Mouse (Mus musculus): ENCODE data around the gene Il27ra. TPM values are rescaled to one million over a fixed set of nuclear protein-coding genes. Genes with fewer than 3 reads are reported as not detected.
A peak's percentile ranks its signal among the peaks of the same experiment; 100 is the strongest.

Il27ra gene
- polyA plus RNA-seq, 1 experiment: 7.9 TPM

GRCm38 (mm10) chr8:84001281-84002000, 40.9 kb downstream of the Il27ra start, which contains the start of gene 1700067K01Rik:
TSS of gene 1700067K01Rik (plus strand) at chr8:84001502.
- no peaks in the 10 kb centered on the region for H3K9me3 ChIP-seq
- TF ChIP-seq GATA1 (IDR thresholded peaks at IDR 0.05; ENCODE audit: borderline replicate concordance, low read length) (no peak), FLI1 (IDR thresholded peaks at IDR 0.05; ENCODE audit: low read length) (no peak)
- H3K4me1 ChIP-seq: peaks cover 50% of the 10 kb centered on the region
- H3K27me3 ChIP-seq (replicated peaks): no peaks in the 10 kb centered on the region
- H3K4me3 ChIP-seq (replicated peaks): no peak within 1 kb of the TSS
- peaks cover 47% of the 10 kb centered on the region for H3K36me3 ChIP-seq (replicated peaks; ENCODE audit: low read length)

DNA sequence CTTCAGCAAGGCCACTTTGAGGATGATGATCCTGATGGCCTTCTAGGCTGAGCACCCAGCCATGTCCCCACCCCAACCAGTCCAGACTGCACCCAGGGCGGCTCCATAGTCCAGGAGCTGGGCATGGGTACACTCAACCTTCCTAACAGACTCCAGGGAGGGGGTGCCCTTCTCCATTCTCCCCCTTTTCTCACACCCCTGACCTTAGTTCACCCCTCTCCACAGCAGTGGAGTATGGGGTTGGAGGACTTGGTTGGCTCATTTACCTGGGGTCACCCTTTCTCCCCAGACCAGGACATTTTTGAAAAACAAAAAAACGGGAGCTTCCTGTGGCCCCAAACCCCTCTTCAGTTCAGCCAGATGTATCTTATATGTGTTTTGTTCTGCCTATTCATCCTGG, 42.6 kb downstream of the Il27ra start:
- H3K9me3 ChIP-seq: no peaks in the 10 kb centered on the region
- H3K4me1 ChIP-seq: peaks cover 55% of the 10 kb centered on the region
- H3K27me3 ChIP-seq (replicated peaks): no peaks in the 10 kb centered on the region
- TF ChIP-seq FLI1 (IDR thresholded peaks at IDR 0.05; ENCODE audit: low read length) (no peak), GATA1 (IDR thresholded peaks at IDR 0.05; ENCODE audit: borderline replicate concordance, low read length) (no peak)
- H3K4me3 ChIP-seq (replicated peaks): peak overlapping the region; percentile 91
- H3K36me3 ChIP-seq (replicated peaks; ENCODE audit: low read length): peaks cover 55% of the 10 kb centered on the region

GRCm38 (mm10) chr8:83999057-83999705, 43.2 kb downstream of the Il27ra start:
- Histone ChIP-seq H3K9me3 (no peaks in the 10 kb centered on the region), H3K27me3 (replicated peaks) (no peaks in the 10 kb centered on the region), H3K4me1 (peaks cover 58% of the 10 kb centered on the region), H3K36me3 (replicated peaks; ENCODE audit: low read length) (peaks cover 62% of the 10 kb centered on the region), H3K4me3 (replicated peaks) (peak overlapping the region; percentile 91)
- TF ChIP-seq GATA1 (IDR thresholded peaks at IDR 0.05; ENCODE audit: borderline replicate concordance, low read length) (no peak), FLI1 (IDR thresholded peaks at IDR 0.05; ENCODE audit: low read length) (no peak)

DNA sequence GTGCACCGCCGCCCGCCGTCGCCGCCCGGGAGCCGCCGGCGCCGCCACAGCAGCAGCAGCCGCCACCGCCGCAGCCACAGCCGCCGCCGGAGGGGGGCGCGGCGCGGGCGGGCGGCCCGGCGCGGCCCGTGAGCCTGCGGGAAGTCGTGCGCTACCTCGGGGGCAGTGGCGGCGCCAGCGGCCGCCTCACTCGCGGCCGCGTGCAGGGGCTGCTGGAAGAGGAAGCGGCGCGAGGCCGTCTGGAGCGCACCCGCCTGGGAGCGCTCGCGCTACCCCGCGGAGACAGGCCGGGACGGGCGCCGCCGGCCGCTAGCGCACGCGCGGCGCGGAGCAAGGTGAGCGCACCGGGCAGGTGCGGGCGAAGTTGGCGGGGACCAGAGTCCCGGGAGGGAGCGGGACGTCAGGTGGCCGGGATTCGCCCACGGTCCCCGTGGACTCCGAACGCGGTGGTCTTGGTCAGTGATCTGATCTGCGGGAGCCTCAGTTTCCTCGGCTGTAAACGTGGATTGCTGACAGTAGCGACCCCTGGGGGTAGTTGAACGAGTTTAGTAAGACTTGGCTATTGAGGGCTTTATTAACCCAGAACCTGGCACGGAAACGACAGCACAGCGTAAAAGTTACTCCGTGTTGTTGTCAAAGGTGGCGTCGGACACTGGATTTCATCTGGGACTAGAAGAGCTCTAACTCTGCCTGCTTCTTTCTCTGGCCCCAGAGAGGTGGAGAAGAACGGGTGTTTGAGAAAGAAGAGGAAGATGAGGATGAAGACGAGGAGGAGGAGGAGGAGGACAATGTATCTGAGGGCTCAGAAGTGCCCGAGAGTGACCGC, 43.9 kb downstream of the Il27ra start:
- Histone ChIP-seq H3K36me3 (replicated peaks; ENCODE audit: low read length) (peaks cover 67% of the 10 kb centered on the region), H3K4me3 (replicated peaks) (peak overlapping the region; percentile 91), H3K27me3 (replicated peaks) (no peaks in the 10 kb centered on the region), H3K9me3 (no peaks in the 10 kb centered on the region), H3K4me1 (peaks cover 51% of the 10 kb centered on the region)
- TF ChIP-seq FLI1 (IDR thresholded peaks at IDR 0.05; ENCODE audit: low read length) (no peak), GATA1 (IDR thresholded peaks at IDR 0.05; ENCODE audit: borderline replicate concordance, low read length) (no peak)

DNA sequence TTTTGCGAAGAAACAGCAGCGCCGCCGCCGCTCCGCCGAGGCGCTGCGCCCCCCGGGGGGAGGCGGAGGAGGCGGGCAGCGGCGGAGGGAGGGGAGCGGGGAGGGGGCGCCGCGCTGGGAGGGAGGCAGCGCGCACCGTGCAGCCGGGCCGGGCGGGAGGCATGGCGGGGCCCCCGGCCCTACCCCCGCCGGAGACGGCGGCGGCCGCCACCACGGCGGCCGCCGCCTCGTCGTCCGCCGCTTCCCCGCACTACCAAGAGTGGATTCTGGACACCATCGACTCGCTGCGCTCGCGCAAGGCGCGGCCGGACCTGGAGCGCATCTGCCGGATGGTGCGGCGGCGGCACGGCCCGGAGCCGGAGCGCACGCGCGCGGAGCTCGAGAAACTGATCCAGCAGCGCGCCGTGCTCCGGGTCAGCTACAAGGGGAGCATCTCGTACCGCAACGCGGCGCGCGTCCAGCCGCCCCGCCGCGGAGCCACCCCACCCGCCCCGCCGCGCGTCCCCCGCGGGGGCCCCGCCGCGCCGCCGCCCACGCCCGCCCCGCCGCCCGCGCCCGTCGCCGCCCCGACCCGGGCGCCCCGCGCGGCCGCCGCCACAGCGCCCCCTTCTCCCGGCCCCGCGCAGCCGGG, 44.8 kb downstream of the Il27ra start, which contains the start of gene Samd1:
Gene Samd1, plus strand, starts transcription at position 162 of the 631 bp plus-strand sequence.
- no peaks in the 10 kb centered on the region for H3K9me3 ChIP-seq
- H3K4me3 ChIP-seq (replicated peaks): peak within 1 kb of the TSS; percentile 91
- peaks cover 43% of the 10 kb centered on the region for H3K4me1 ChIP-seq
- no peaks in the 10 kb centered on the region for H3K27me3 ChIP-seq (replicated peaks)
- TF ChIP-seq GATA1 (IDR thresholded peaks at IDR 0.05; ENCODE audit: borderline replicate concordance, low read length): no peak
- TF ChIP-seq FLI1 (IDR thresholded peaks at IDR 0.05; ENCODE audit: low read length): no peak
- H3K36me3 ChIP-seq (replicated peaks; ENCODE audit: low read length): peaks cover 62% of the 10 kb centered on the region

DNA sequence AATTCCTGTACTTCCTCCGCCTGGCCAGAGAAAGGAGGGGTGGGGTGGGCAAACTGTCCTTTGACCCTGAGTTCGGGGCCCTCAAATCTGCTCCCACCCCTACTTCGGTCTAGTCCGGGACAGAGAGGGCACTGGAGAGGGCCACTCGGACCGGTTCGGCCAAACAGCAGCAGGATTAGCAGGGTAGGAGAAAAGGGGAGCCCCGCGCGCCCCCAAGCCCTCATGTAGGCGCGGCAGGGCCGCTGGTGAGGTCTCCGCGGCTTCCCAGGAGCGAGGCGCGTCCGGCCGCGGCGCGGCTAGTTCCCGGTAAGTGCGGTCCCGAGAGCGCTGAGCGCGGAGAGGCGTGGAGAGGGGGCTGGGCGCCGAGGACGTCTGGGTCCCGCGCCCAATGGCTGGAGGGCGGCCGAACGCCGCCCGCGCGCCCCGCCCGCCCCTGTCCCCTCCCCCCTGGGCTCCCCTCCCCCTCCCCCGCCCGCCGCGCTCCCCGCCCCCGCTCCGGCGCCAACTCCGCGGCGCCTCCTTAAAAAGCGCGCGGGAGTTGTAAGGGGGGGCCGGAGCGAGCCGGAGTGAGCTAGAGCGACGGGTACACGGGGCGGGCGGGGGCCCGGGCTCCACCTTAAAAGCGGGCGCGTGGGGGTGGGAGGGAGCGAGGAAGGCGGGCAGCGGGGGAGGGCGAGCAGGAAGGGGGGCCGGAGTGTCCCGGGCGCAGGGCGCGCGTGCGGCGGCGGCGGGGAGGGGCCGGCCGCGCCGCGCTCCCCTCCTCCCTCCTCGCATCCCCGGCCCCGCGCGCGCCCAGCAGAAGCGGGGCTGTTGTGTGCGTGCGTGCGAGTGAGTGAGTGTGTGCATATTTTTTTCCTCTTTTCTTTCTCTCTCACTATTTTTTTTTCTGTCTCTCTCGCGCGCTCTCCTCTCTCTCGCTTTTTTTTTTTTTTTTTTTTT, 45.6 kb downstream of the Il27ra start:
- TF ChIP-seq GATA1 (IDR thresholded peaks at IDR 0.05; ENCODE audit: borderline replicate concordance, low read length) (no peak), FLI1 (IDR thresholded peaks at IDR 0.05; ENCODE audit: low read length) (no peak)
- H3K4me1 ChIP-seq: peaks cover 46% of the 10 kb centered on the region
- no peaks in the 10 kb centered on the region for H3K9me3 ChIP-seq
- peaks cover 62% of the 10 kb centered on the region for H3K36me3 ChIP-seq (replicated peaks; ENCODE audit: low read length)
- H3K4me3 ChIP-seq (replicated peaks): peak overlapping the region; percentile 91
- H3K27me3 ChIP-seq (replicated peaks): no peaks in the 10 kb centered on the region

GRCm38 (mm10) chr8:83995973-83996372, 46.4 kb downstream of the Il27ra start:
- TF ChIP-seq FLI1 (IDR thresholded peaks at IDR 0.05; ENCODE audit: low read length): no peak
- TF ChIP-seq GATA1 (IDR thresholded peaks at IDR 0.05; ENCODE audit: borderline replicate concordance, low read length): no peak
- H3K9me3 ChIP-seq: no peaks in the 10 kb centered on the region
- H3K27me3 ChIP-seq (replicated peaks): no peaks in the 10 kb centered on the region
- peaks cover 62% of the 10 kb centered on the region for H3K36me3 ChIP-seq (replicated peaks; ENCODE audit: low read length)
- no peak overlapping the region for H3K4me3 ChIP-seq (replicated peaks)
- peaks cover 46% of the 10 kb centered on the region for H3K4me1 ChIP-seq

DNA sequence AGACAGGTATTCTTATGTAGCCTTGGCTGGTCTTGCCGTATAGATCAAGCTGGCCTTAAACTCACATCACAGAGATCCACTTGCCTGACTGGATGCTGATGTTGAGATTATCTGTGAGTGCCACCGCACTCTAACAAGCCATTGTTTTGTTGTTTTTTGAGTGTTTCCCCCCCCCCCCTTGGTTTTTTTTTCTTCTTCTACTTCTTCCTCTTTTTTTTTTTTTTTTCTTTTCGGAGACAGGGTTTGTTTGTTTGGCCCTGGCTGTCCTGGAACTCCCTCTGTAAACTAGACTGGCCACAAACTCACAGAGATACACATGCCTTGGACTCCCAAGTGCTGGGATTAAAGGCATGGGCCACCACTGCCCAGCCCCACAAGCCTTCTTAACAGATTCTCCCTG, 48.4 kb downstream of the Il27ra start:
- Histone ChIP-seq H3K4me3 (replicated peaks) (no peak overlapping the region), H3K36me3 (replicated peaks; ENCODE audit: low read length) (peaks cover 62% of the 10 kb centered on the region), H3K4me1 (peaks cover 46% of the 10 kb centered on the region), H3K27me3 (replicated peaks) (no peaks in the 10 kb centered on the region), H3K9me3 (no peaks in the 10 kb centered on the region)
- TF ChIP-seq FLI1 (IDR thresholded peaks at IDR 0.05; ENCODE audit: low read length): no peak
- TF ChIP-seq GATA1 (IDR thresholded peaks at IDR 0.05; ENCODE audit: borderline replicate concordance, low read length): no peak

Measured in megakaryocyte, embryonic 14.5 days (primary cell).